Mouse (Mus musculus) frontal cortex, postnatal 36 days (tissue): ENCODE measurements around the gene Lsg1.
A peak's percentile ranks its signal among the peaks of the same experiment; 100 is the strongest.

Experiments
- DNase-seq, 2 experiments: peaks; one replicate each; pipeline ENCODE4 v3.0.0; 2022; ENCODE audit warnings: low spot score in 2 of 2

Lsg1 gene

GRCm38 (mm10) chr16:30587494-30588327, at the start of gene Lsg1:
TSS of gene Lsg1 (minus strand) at chr16:30587592.
- peak; percentile 82 to 89 for DNase-seq

- no peak for DNase-seq
Measured at GRCm38 (mm10) chr16:30633906-30634746, 46.7 kb upstream of the Lsg1 start.

GRCm38 (mm10) chr16:30629509-30629908, 42.1 kb upstream of the Lsg1 start:
- no peak for DNase-seq

- DNase-seq = no peak
Measured at GRCm38 (mm10) chr16:30628401-30628800, 41.0 kb upstream of the Lsg1 start.

GRCm38 (mm10) chr16:30627586-30628337, 40.4 kb upstream of the Lsg1 start:
- DNase-seq = no peak

- DNase-seq = no peak
Measured at GRCm38 (mm10) chr16:30624640-30625039, 37.2 kb upstream of the Lsg1 start.

- no peak for DNase-seq
Measured at GRCm38 (mm10) chr16:30623645-30624044, 36.3 kb upstream of the Lsg1 start.

GRCm38 (mm10) chr16:30616281-30616680, 28.9 kb upstream of the Lsg1 start:
- DNase-seq = no peak

- no peak for DNase-seq
Measured at GRCm38 (mm10) chr16:30614705-30615317, 27.4 kb upstream of the Lsg1 start.

- no peak for DNase-seq
Measured at GRCm38 (mm10) chr16:30614122-30614521, 26.7 kb upstream of the Lsg1 start.

GRCm38 (mm10) chr16:30613122-30613521, 25.7 kb upstream of the Lsg1 start:
- DNase-seq = no peak

GRCm38 (mm10) chr16:30611331-30611730, 23.9 kb upstream of the Lsg1 start:
- no peak for DNase-seq

GRCm38 (mm10) chr16:30607868-30608267, 20.5 kb upstream of the Lsg1 start:
- no peak for DNase-seq

GRCm38 (mm10) chr16:30605528-30605927, 18.1 kb upstream of the Lsg1 start:
- DNase-seq = no peak

- DNase-seq = no peak
Measured at GRCm38 (mm10) chr16:30604807-30605137, 17.4 kb upstream of the Lsg1 start.

GRCm38 (mm10) chr16:30604061-30604806, 16.8 kb upstream of the Lsg1 start:
- DNase-seq = no peak

GRCm38 (mm10) chr16:30603531-30603842, 16.1 kb upstream of the Lsg1 start:
- no peak for DNase-seq

GRCm38 (mm10) chr16:30602684-30603530, 15.5 kb upstream of the Lsg1 start:
- no peak for DNase-seq

GRCm38 (mm10) chr16:30601946-30602345, 14.6 kb upstream of the Lsg1 start:
- no peak for DNase-seq
